Mouse (Mus musculus): ENCODE measurements at regions not wholly inside any gene's neighbourhood (a gene's known extent, or its start where the extent isn't known, plus 50 kb on each side); places are given as distances from the start of the nearest gene placed in this dataset.

- H3K4me3 ChIP-seq (replicated peaks; ENCODE audit: low read length): no peak overlapping the region
- no peak for TF ChIP-seq NANOG (IDR thresholded peaks at IDR 0.05; ENCODE audit: borderline replicate concordance, low read length)
- no peak for TF ChIP-seq POU5F1 (IDR thresholded peaks at IDR 0.05; ENCODE audit: borderline replicate concordance, low read length)
- no peak for TF ChIP-seq CTCF (conservative IDR thresholded peaks at IDR 0.05; ENCODE audit: low read length)
- no peaks in the 10 kb centered on the region for H3K36me3 ChIP-seq (ENCODE audit: insufficient read depth, low read length)
- H3K27me3 ChIP-seq (ENCODE audit: insufficient read depth, low read length): no peaks in the 10 kb centered on the region
- H3K4me1 ChIP-seq (replicated peaks; ENCODE audit: low read depth, low read length): no peaks in the 10 kb centered on the region
- peaks cover 8% of the 10 kb centered on the region; the same call in 1 of the 2 replicates for H3K9me3 ChIP-seq (ENCODE audit: low read length)
Observed at GRCm38 (mm10) chr19:15199692-15200091, 601.8 kb upstream of the Tle4 start.

GRCm38 (mm10) chr19:15175221-15175620, 577.4 kb upstream of the Tle4 start:
- Histone ChIP-seq H3K4me3 (replicated peaks; ENCODE audit: low read length) (no peak overlapping the region), H3K9me3 (ENCODE audit: low read length) (0 out of 2 replicates have a peak, but pooled peaks cover 6% of the 10 kb centered on the region), H3K27me3 (ENCODE audit: insufficient read depth, low read length) (no peaks in the 10 kb centered on the region), H3K4me1 (replicated peaks; ENCODE audit: low read depth, low read length) (no peaks in the 10 kb centered on the region), H3K36me3 (ENCODE audit: insufficient read depth, low read length) (no peaks in the 10 kb centered on the region)
- TF ChIP-seq POU5F1 (IDR thresholded peaks at IDR 0.05; ENCODE audit: borderline replicate concordance, low read length) (no peak), CTCF (conservative IDR thresholded peaks at IDR 0.05; ENCODE audit: low read length) (no peak), NANOG (IDR thresholded peaks at IDR 0.05; ENCODE audit: borderline replicate concordance, low read length) (no peak)

- Histone ChIP-seq H3K27me3 (ENCODE audit: insufficient read depth, low read length) (no peaks in the 10 kb centered on the region), H3K9me3 (ENCODE audit: low read length) (no peaks in the 10 kb centered on the region), H3K36me3 (ENCODE audit: insufficient read depth, low read length) (no peaks in the 10 kb centered on the region), H3K4me3 (replicated peaks; ENCODE audit: low read length) (no peak overlapping the region), H3K4me1 (replicated peaks; ENCODE audit: low read depth, low read length) (no peaks in the 10 kb centered on the region)
- TF ChIP-seq CTCF (conservative IDR thresholded peaks at IDR 0.05; ENCODE audit: low read length): no peak
- TF ChIP-seq NANOG (IDR thresholded peaks at IDR 0.05; ENCODE audit: borderline replicate concordance, low read length): no peak
- no peak for TF ChIP-seq POU5F1 (IDR thresholded peaks at IDR 0.05; ENCODE audit: borderline replicate concordance, low read length)
Observed at GRCm38 (mm10) chr19:15173301-15173700, 575.5 kb upstream of the Tle4 start.

GRCm38 (mm10) chr19:15167184-15167583, 569.3 kb upstream of the Tle4 start:
- H3K4me3 ChIP-seq (replicated peaks; ENCODE audit: low read length): no peak overlapping the region
- no peaks in the 10 kb centered on the region for H3K4me1 ChIP-seq (replicated peaks; ENCODE audit: low read depth, low read length)
- TF ChIP-seq CTCF (conservative IDR thresholded peaks at IDR 0.05; ENCODE audit: low read length): no peak
- no peak for TF ChIP-seq POU5F1 (IDR thresholded peaks at IDR 0.05; ENCODE audit: borderline replicate concordance, low read length)
- no peak for TF ChIP-seq NANOG (IDR thresholded peaks at IDR 0.05; ENCODE audit: borderline replicate concordance, low read length)
- H3K9me3 ChIP-seq (ENCODE audit: low read length): no peaks in the 10 kb centered on the region
- H3K36me3 ChIP-seq (ENCODE audit: insufficient read depth, low read length): no peaks in the 10 kb centered on the region
- no peaks in the 10 kb centered on the region for H3K27me3 ChIP-seq (ENCODE audit: insufficient read depth, low read length)

- no peaks in the 10 kb centered on the region for H3K4me1 ChIP-seq (replicated peaks; ENCODE audit: low read depth, low read length)
- H3K36me3 ChIP-seq (ENCODE audit: insufficient read depth, low read length): no peaks in the 10 kb centered on the region
- no peaks in the 10 kb centered on the region for H3K9me3 ChIP-seq (ENCODE audit: low read length)
- no peaks in the 10 kb centered on the region for H3K27me3 ChIP-seq (ENCODE audit: insufficient read depth, low read length)
- TF ChIP-seq NANOG (IDR thresholded peaks at IDR 0.05; ENCODE audit: borderline replicate concordance, low read length): no peak
- no peak for TF ChIP-seq POU5F1 (IDR thresholded peaks at IDR 0.05; ENCODE audit: borderline replicate concordance, low read length)
- no peak overlapping the region for H3K4me3 ChIP-seq (replicated peaks; ENCODE audit: low read length)
Observed at GRCm38 (mm10) chr19:15160641-15161040, 562.8 kb upstream of the Tle4 start.

- no peak overlapping the region for H3K4me3 ChIP-seq (replicated peaks; ENCODE audit: low read length)
- no peaks in the 10 kb centered on the region for H3K4me1 ChIP-seq (replicated peaks; ENCODE audit: low read depth, low read length)
- H3K27me3 ChIP-seq (ENCODE audit: insufficient read depth, low read length): no peaks in the 10 kb centered on the region
- no peaks in the 10 kb centered on the region for H3K36me3 ChIP-seq (ENCODE audit: insufficient read depth, low read length)
- no peaks in the 10 kb centered on the region for H3K9me3 ChIP-seq (ENCODE audit: low read length)
- TF ChIP-seq POU5F1 (IDR thresholded peaks at IDR 0.05; ENCODE audit: borderline replicate concordance, low read length): no peak
- no peak for TF ChIP-seq NANOG (IDR thresholded peaks at IDR 0.05; ENCODE audit: borderline replicate concordance, low read length)
- TF ChIP-seq CTCF (conservative IDR thresholded peaks at IDR 0.05; ENCODE audit: low read length): no peak
Observed at GRCm38 (mm10) chr19:15158653-15159052, 560.8 kb upstream of the Tle4 start.

- H3K9me3 ChIP-seq (ENCODE audit: low read length): no peaks in the 10 kb centered on the region
- no peaks in the 10 kb centered on the region for H3K27me3 ChIP-seq (ENCODE audit: insufficient read depth, low read length)
- no peak overlapping the region for H3K4me3 ChIP-seq (replicated peaks; ENCODE audit: low read length)
- H3K36me3 ChIP-seq (ENCODE audit: insufficient read depth, low read length): no peaks in the 10 kb centered on the region
- TF ChIP-seq CTCF (conservative IDR thresholded peaks at IDR 0.05; ENCODE audit: low read length): no peak
- no peak for TF ChIP-seq NANOG (IDR thresholded peaks at IDR 0.05; ENCODE audit: borderline replicate concordance, low read length)
- no peak for TF ChIP-seq POU5F1 (IDR thresholded peaks at IDR 0.05; ENCODE audit: borderline replicate concordance, low read length)
- H3K4me1 ChIP-seq (replicated peaks; ENCODE audit: low read depth, low read length): no peaks in the 10 kb centered on the region
Observed at GRCm38 (mm10) chr19:15158177-15158576, 560.3 kb upstream of the Tle4 start.

GRCm38 (mm10) chr19:15154693-15155092, 556.8 kb upstream of the Tle4 start:
- no peaks in the 10 kb centered on the region for H3K27me3 ChIP-seq (ENCODE audit: insufficient read depth, low read length)
- TF ChIP-seq NANOG (IDR thresholded peaks at IDR 0.05; ENCODE audit: borderline replicate concordance, low read length): no peak
- no peak for TF ChIP-seq CTCF (conservative IDR thresholded peaks at IDR 0.05; ENCODE audit: low read length)
- TF ChIP-seq POU5F1 (IDR thresholded peaks at IDR 0.05; ENCODE audit: borderline replicate concordance, low read length): no peak
- no peaks in the 10 kb centered on the region for H3K9me3 ChIP-seq (ENCODE audit: low read length)
- no peak overlapping the region for H3K4me3 ChIP-seq (replicated peaks; ENCODE audit: low read length)
- no peaks in the 10 kb centered on the region for H3K36me3 ChIP-seq (ENCODE audit: insufficient read depth, low read length)
- H3K4me1 ChIP-seq (replicated peaks; ENCODE audit: low read depth, low read length): no peaks in the 10 kb centered on the region

- no peak overlapping the region for H3K4me3 ChIP-seq (replicated peaks; ENCODE audit: low read length)
- no peaks in the 10 kb centered on the region for H3K27me3 ChIP-seq (ENCODE audit: insufficient read depth, low read length)
Observed at GRCm38 (mm10) chr19:15146325-15146724, 548.5 kb upstream of the Tle4 start.

More at GRCm38 (mm10) chr19:15146325-15146724, 548.5 kb upstream of the Tle4 start:
- no peak for TF ChIP-seq CTCF (conservative IDR thresholded peaks at IDR 0.05; ENCODE audit: low read length)
- TF ChIP-seq NANOG (IDR thresholded peaks at IDR 0.05; ENCODE audit: borderline replicate concordance, low read length): no peak
- no peak for TF ChIP-seq POU5F1 (IDR thresholded peaks at IDR 0.05; ENCODE audit: borderline replicate concordance, low read length)
- 0 out of 2 replicates have a peak, but pooled peaks cover 4% of the 10 kb centered on the region for H3K9me3 ChIP-seq (ENCODE audit: low read length)
- no peaks in the 10 kb centered on the region for H3K36me3 ChIP-seq (ENCODE audit: insufficient read depth, low read length)
- H3K4me1 ChIP-seq (replicated peaks; ENCODE audit: low read depth, low read length): no peaks in the 10 kb centered on the region
